In the genomic region with DNA sequence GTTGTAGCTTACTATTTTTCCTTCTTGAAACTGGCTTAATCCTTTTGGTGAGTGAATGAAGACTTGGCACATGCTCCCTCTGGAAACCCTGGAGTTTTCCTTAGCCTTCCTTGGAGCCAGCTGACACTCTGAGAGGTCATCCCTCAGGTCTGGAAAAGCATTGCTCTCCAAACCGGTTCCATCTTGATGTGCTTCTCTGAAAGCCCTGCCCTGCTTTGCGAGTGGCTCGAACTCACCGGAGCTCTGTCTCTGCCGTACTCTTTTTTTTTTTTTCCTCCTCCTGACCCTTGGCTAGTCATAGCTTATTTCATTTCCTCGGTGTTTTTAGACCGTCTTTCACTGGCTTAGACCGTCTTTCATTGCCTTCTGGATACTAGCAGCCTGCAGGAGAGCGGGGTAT, we compare ENCODE assay signal across 16 mouse cellular contexts. TPM values are rescaled to one million over a fixed set of nuclear protein-coding genes. Genes with fewer than 3 reads are reported as not detected.
DNase-seq lines count a peak whose midpoint lies in the region; ATAC-seq and TF ChIP-seq lines count a peak whose summit lies in the region.
"Had no signal": no experiment of that assay in that cellular context is flagged by ENCODE, and none has a peak within 500 bp of the region (broad histone marks: within the 10 kb centered on the region; RNA-seq: fewer than 3 reads in every experiment).

No protein-coding gene starts in this region.

- no peaks in the 10 kb centered on the region for H3K36me3 ChIP-seq in E14TG2a.4 (ENCODE audit: insufficient read depth, low read length)
- no peaks in the 10 kb centered on the region for H3K36me3 ChIP-seq in midbrain, embryonic 12.5 days
- H3K36me3 ChIP-seq in heart, embryonic 11.5 days (ENCODE audit: control insufficient read depth, insufficient read depth, low read length): no peaks in the 10 kb centered on the region
- H3K36me3 ChIP-seq: heart, embryonic 10.5 days had no signal

- ATAC-seq in midbrain, embryonic 12.5 days (ENCODE audit: low FRiP score, low read depth): no peak
- ATAC-seq in heart, embryonic 11.5 days (replicated peaks; ENCODE audit: insufficient number of reproducible peaks, low FRiP score, low TSS enrichment): no peak

- H3K9ac ChIP-seq in midbrain, embryonic 12.5 days (replicated peaks): no peak overlapping the region
- no peak overlapping the region for H3K9ac ChIP-seq in heart, embryonic 11.5 days (ENCODE audit: low read depth, low read length)
- H3K9ac ChIP-seq: lung, embryonic 14.5 days had no signal

- peak overlapping the region; percentile 19; the same call in 1 of the 2 replicates for H3K4me2 ChIP-seq in midbrain, embryonic 12.5 days (replicated peaks)
- no peak overlapping the region for H3K4me2 ChIP-seq in heart, embryonic 11.5 days

- peak overlapping the region; percentile 30; the same call in 1 of the 2 replicates for H3K4me3 ChIP-seq in E14TG2a.4 (replicated peaks; ENCODE audit: low read length)
- no peak overlapping the region for H3K4me3 ChIP-seq in midbrain, embryonic 12.5 days
- no peak overlapping the region for H3K4me3 ChIP-seq in heart, embryonic 11.5 days (ENCODE audit: low read depth, low read length)
- H3K4me3 ChIP-seq: heart, embryonic 10.5 days had no signal

- peaks cover 36% of the 10 kb centered on the region for H3K27me3 ChIP-seq in E14TG2a.4 (ENCODE audit: insufficient read depth, low read length)
- peaks cover 10% of the 10 kb centered on the region; the same call in 1 of the 2 replicates for H3K27me3 ChIP-seq in midbrain, embryonic 12.5 days
- H3K27me3 ChIP-seq in heart, embryonic 11.5 days (ENCODE audit: control insufficient read depth, insufficient read depth, low read length): no peaks in the 10 kb centered on the region

- H3K9me3 ChIP-seq in E14TG2a.4 (ENCODE audit: low read length): no peaks in the 10 kb centered on the region
- H3K9me3 ChIP-seq in midbrain, embryonic 12.5 days: no peaks in the 10 kb centered on the region
- H3K9me3 ChIP-seq in heart, embryonic 11.5 days (replicated peaks; ENCODE audit: control insufficient read depth, low read length): no peaks in the 10 kb centered on the region
- H3K9me3 ChIP-seq: heart, embryonic 10.5 days had no signal

- H3K27ac ChIP-seq in midbrain, embryonic 12.5 days (replicated peaks): no peak overlapping the region
- no peak overlapping the region for H3K27ac ChIP-seq in heart, embryonic 11.5 days (ENCODE audit: low read depth, low read length)
- H3K27ac ChIP-seq: heart, embryonic 10.5 days had no signal

- peaks cover 36% of the 10 kb centered on the region for H3K4me1 ChIP-seq in E14TG2a.4 (replicated peaks; ENCODE audit: low read depth, low read length)
- H3K4me1 ChIP-seq in midbrain, embryonic 12.5 days: peaks cover 15% of the 10 kb centered on the region; the same call in 1 of the 2 replicates
- no peaks in the 10 kb centered on the region for H3K4me1 ChIP-seq in heart, embryonic 11.5 days (ENCODE audit: control insufficient read depth, insufficient read depth, low read length)
- H3K4me1 ChIP-seq: heart, embryonic 10.5 days had no signal

- 39% methylated on average over 9 of the region's 9 CpGs for WGBS in midbrain, embryonic 12.5 days
- WGBS in heart, embryonic 11.5 days (ENCODE audit: insufficient replicate concordance): 44% methylated on average over 9 of the region's 9 CpGs

- no peak for TF ChIP-seq CTCF in E14TG2a.4 (conservative IDR thresholded peaks at IDR 0.05; ENCODE audit: low read length)

- peak; percentile 24 for DNase-seq in gastrocnemius, postnatal 25 days
- no peak for DNase-seq in gastrocnemius, adult 18-20 months (ENCODE audit: low spot score)
- DNase-seq in R1 (ENCODE audit: low read depth, low spot score): peak; percentile 46
- DNase-seq in right cerebral cortex, postnatal 14 days: no peak
- DNase-seq in adrenal gland, postnatal 4 days (ENCODE audit: low spot score in 2 of 2): no peak
- DNase-seq: cerebellum, postnatal 10 days; thymus, postnatal 25 days had no signal

RNA-seq across cellular contexts. Expression of gene Cdkn2aip, which starts 49.5 kb away (rescaled TPM):
- total RNA-seq in gastrocnemius, postnatal 25 days (2021): 1 to 10 TPM; 4.4 to 4.7 TPM
- 1 to 10 TPM; 5.0 to 5.7 TPM for total RNA-seq in gastrocnemius, adult 18-20 months (2021)
- 47.7 and 52.1 TPM in 2 replicates for polyA plus RNA-seq in midbrain, embryonic 12.5 days (2016; fragmentation: Nextera tagmentation; extraction: Ambion mirVana)
- polyA plus RNA-seq in heart, embryonic 11.5 days (2014; fragmentation: Nextera tagmentation; extraction: Ambion mirVana): 20.6 and 21.6 TPM in 2 replicates
- 10 to 100 TPM; 17.3 TPM for total RNA-seq in adrenal gland, postnatal 4 days (2021)

RNA-seq across cellular contexts. Expression of gene Cldn24, which starts 58.7 kb away (rescaled TPM):
- not detected for total RNA-seq in gastrocnemius, postnatal 25 days (2021)
- total RNA-seq in gastrocnemius, adult 18-20 months (2021): not detected
- not detected in 2 replicates for polyA plus RNA-seq in midbrain, embryonic 12.5 days (2016; fragmentation: Nextera tagmentation; extraction: Ambion mirVana)
- not detected in 2 replicates for polyA plus RNA-seq in heart, embryonic 11.5 days (2014; fragmentation: Nextera tagmentation; extraction: Ambion mirVana)
- total RNA-seq in adrenal gland, postnatal 4 days (2021): not detected
- total RNA-seq: layer of hippocampus, postnatal 14 days; megakaryocyte, adult 5-6 weeks; neutrophil, adult 5-6 weeks had no signal
- polyA plus RNA-seq: heart, embryonic 10.5 days; limb, embryonic 14.5 days; lung, embryonic 14.5 days had no signal

Comparison
In these comparisons a context has a peak if more than half of its experiments do, and no peak if none do; other contexts are left out.
1. DNase-seq: peak in gastrocnemius, postnatal 25 days (single experiment) and R1 (single experiment); none in gastrocnemius, adult 18-20 months (single experiment), right cerebral cortex, postnatal 14 days (single experiment) and adrenal gland, postnatal 4 days (0 of 2).